Mouse (Mus musculus): Measurements from ENCODE around the gene Pik3r5. TPM values are rescaled to one million over a fixed set of nuclear protein-coding genes. Genes with fewer than 3 reads are reported as not detected.

Pik3r5 gene
- total RNA-seq, 1 experiment from 2014 or later = 66.2 TPM

- ATAC-seq (replicated peaks; ENCODE audit: insufficient number of reproducible peaks, low FRiP score, low TSS enrichment, poor library complexity, severe bottlenecking) = no peak
Observed at GRCm38 (mm10) chr11:68472162-68472849, 40.4 kb downstream of the Pik3r5 start.

GRCm38 (mm10) chr11:68474600-68474999, 42.7 kb downstream of the Pik3r5 start:
- no peak for ATAC-seq (replicated peaks; ENCODE audit: insufficient number of reproducible peaks, low FRiP score, low TSS enrichment, poor library complexity, severe bottlenecking)

DNA sequence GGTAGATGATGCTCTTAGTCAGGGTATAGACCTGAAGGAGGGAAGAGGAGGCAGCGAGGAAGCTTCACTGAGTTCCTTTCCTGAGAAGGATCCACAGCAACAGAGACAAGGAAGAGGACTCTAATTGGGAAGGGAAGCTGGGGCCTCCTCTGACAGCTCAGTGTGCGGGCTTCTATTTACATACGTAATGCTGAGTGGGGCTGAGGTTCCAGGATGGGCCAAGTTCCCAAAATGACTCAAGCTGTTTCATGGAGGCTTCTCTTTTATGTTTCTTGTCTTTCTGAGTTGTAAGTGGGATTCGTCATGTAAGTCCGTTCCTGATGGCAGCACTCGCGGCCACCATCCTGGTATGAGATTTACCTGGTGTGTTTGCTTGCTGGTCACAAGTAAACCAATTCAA, 43.8 kb downstream of the Pik3r5 start:
- ATAC-seq (replicated peaks; ENCODE audit: insufficient number of reproducible peaks, low FRiP score, low TSS enrichment, poor library complexity, severe bottlenecking) = no peak

GRCm38 (mm10) chr11:68477661-68478060, 45.7 kb downstream of the Pik3r5 start:
- ATAC-seq (replicated peaks; ENCODE audit: insufficient number of reproducible peaks, low FRiP score, low TSS enrichment, poor library complexity, severe bottlenecking) = no peak

- ATAC-seq (replicated peaks; ENCODE audit: insufficient number of reproducible peaks, low FRiP score, low TSS enrichment, poor library complexity, severe bottlenecking) = no peak
Observed at GRCm38 (mm10) chr11:68478574-68478981, 46.7 kb downstream of the Pik3r5 start.

- no peak for ATAC-seq (replicated peaks; ENCODE audit: insufficient number of reproducible peaks, low FRiP score, low TSS enrichment, poor library complexity, severe bottlenecking)
Observed at GRCm38 (mm10) chr11:68480660-68481059, 48.7 kb downstream of the Pik3r5 start.

DNA sequence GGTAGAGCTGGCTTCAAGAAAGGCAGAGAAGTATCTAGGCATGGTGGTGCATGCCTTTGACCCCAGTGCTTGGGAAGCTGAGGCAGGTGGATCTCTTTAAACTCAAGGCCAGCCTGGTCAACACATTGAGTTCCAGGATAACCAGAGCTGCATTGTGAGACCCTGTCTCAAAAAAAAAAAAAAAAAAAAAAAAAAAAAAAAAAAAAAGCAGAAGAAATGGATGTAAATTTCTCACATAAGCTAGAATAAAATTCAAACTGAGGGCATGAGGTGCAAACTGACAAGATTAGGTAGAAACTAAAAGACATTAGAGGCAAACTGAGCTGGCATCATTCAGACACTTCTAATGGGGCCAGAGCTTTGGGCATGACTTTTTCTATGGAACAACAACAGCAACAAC, 50.1 kb downstream of the Pik3r5 start:
- no peak for ATAC-seq (replicated peaks; ENCODE audit: insufficient number of reproducible peaks, low FRiP score, low TSS enrichment, poor library complexity, severe bottlenecking)

- 0 out of 2 replicates have a peak, but pooled peaks have one; percentile 6 for ATAC-seq (replicated peaks; ENCODE audit: insufficient number of reproducible peaks, low FRiP score, low TSS enrichment, poor library complexity, severe bottlenecking)
Observed at GRCm38 (mm10) chr11:68483213-68483612, 51.3 kb downstream of the Pik3r5 start.

DNA sequence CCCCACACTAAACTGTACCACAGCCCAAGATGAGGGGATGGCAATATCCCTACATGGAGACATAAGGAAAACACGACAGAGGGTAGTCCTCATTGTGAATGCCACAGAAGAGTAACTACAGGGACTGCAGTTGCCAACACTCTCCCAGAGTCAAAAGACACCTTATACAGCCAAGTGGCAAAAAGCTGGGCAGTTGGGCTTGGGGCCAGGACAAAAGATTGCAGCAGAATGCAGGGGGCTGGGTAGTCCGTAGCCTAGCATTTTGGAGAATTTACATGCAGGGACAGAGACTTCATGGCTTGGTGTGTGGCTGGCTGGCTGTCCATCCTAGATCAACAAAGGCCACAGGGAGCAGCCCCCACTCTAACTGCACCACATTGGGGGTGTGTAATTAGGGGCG, 52.5 kb downstream of the Pik3r5 start:
- no peak for ATAC-seq (replicated peaks; ENCODE audit: insufficient number of reproducible peaks, low FRiP score, low TSS enrichment, poor library complexity, severe bottlenecking)

DNA sequence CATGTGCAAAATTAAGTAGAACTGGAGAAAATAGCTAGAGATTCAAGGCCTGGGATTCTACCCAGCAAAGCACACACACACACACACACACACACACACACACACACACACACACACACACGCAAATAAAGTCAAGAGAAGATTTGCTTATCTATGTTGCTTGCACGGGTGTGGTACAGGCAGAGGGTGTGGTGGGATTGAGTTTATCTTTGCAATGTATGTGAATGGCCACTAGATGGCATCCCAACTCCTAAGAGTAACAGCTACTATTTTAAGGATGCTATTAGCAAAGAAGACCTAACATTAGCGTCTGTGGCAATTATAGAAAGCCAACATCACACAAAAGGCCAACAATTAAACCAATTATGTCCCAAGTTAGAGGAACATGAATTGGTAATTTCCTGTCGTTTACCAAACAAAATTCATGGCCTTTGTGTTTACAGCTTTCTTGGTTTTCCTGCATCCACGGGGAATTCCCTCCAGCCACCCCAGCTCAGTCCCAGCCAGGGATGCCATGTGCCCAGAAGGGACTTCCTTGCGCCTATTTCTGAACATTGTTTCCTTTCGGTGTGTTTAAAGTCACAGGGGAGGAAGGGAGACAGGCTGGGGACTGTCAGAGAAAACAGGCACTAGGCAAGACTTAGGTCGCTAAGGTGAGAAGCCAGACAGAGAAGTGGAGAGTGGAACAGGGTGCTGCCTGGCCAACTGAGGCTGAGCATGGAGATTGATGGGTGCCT, 53.5 kb downstream of the Pik3r5 start:
- ATAC-seq (replicated peaks; ENCODE audit: insufficient number of reproducible peaks, low FRiP score, low TSS enrichment, poor library complexity, severe bottlenecking) = peak; percentile 70

DNA sequence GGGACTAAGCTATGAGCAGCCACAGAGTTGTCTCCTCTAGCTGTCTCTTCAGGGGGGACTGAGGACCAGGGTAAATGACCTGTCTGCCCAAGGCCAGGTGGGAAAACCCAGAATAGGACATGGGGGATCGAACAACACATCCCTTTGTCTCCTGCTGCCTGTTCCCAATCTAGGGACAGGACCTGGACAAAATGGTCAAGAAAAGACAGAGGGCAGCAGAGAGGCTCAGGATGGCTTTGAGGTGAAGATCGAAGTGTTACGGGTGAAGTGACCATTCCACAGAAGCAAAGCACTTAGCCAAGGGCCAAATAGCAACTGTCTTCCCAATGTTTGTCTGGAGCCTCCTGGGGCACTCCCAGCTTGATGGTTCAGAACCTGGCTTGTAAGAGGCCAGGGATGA, 54.2 kb downstream of the Pik3r5 start:
- no peak for ATAC-seq (replicated peaks; ENCODE audit: insufficient number of reproducible peaks, low FRiP score, low TSS enrichment, poor library complexity, severe bottlenecking)

GRCm38 (mm10) chr11:68487720-68488119, 55.8 kb downstream of the Pik3r5 start:
- ATAC-seq (replicated peaks; ENCODE audit: insufficient number of reproducible peaks, low FRiP score, low TSS enrichment, poor library complexity, severe bottlenecking) = no peak

DNA sequence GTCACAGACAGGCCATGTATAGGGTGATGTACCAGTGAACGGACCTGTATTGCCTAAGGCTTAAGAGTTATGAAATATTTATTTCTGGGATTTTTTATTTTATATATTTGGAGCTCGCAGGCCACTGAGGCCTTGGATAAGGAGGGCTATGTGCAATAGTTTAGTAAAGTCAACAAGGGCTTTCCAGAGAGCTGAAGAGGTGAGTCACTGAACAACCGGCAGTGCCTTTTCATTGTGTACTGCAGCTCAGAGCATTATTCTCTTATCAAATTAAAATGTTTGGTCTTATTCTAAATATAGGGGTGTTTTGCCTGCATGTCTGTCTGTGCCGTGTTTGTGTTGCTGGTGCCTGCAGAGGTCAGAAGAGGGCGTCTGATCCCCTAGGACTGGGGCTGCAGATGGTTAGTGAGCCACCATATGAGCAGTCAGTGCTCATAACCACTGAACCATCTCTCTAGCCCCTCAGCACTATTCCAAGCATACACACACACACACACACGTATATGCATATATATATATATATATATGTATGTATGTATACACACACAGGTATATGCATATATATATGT, 56.4 kb downstream of the Pik3r5 start:
- ATAC-seq (replicated peaks; ENCODE audit: insufficient number of reproducible peaks, low FRiP score, low TSS enrichment, poor library complexity, severe bottlenecking) = no peak

DNA sequence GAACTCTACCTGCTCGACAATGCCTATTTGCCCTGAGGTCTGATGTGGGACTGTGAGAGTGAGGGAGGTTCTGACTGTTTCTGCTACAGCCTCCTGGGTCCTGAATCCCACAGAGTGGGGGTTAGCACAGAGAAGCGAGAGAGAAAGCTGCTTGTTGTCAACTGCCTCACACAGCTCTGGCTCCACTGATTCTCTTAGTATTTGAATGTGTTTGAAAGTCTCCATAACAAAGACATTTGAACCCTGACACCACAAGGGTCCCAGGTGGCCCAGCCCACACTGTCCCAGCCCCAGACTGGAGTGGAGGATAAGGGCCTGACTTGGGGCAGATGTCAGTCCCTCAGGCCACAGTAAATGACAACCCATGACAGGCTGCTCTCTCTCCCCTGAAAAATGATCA, 57.3 kb downstream of the Pik3r5 start:
- ATAC-seq (replicated peaks; ENCODE audit: insufficient number of reproducible peaks, low FRiP score, low TSS enrichment, poor library complexity, severe bottlenecking) = no peak

- ATAC-seq (replicated peaks; ENCODE audit: insufficient number of reproducible peaks, low FRiP score, low TSS enrichment, poor library complexity, severe bottlenecking) = no peak
Observed at GRCm38 (mm10) chr11:68492592-68492991, 60.7 kb downstream of the Pik3r5 start.

DNA sequence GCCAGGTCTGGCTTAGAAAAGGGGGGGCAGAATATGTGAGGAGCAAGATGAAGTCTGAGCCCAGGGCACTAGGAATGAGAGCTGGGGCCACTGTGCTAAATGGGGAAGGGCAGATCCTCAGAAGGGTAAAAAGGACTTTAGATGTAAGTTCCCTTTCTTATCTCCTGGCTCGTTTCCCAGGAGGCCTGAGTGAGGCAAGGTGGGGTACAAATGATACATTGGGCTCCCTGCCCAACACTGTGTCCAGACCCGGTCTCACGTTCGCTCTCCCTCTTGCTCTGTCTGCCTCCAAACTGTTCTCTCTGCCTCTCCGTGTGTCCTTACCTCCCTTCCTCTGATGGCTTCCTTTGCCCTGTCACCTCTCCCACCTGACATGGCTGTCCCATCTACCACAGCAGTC, 61.8 kb downstream of the Pik3r5 start:
- no peak for ATAC-seq (replicated peaks; ENCODE audit: insufficient number of reproducible peaks, low FRiP score, low TSS enrichment, poor library complexity, severe bottlenecking)

DNA sequence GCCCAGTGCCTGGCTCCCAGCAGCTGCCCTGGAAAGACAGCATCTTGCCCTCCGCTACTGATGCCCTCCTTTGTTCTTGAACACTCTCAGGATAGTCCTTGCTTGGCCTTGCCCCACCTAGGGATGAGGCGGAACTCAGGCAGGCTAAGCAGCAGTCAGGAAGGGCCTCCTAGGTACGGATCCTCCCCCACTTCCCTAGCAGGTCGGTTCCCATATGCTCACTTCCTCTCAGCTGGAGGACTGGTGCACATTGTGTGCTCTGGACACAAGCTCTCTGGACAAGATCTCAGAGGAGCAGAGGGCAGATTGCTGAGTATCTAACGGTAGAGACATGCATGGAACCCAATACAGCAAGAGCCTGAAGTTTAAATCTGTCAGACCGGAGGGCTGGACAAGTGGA, 65.2 kb downstream of the Pik3r5 start:
- ATAC-seq (replicated peaks; ENCODE audit: insufficient number of reproducible peaks, low FRiP score, low TSS enrichment, poor library complexity, severe bottlenecking) = 0 out of 2 replicates have a peak, but pooled peaks have one; percentile 7

DNA sequence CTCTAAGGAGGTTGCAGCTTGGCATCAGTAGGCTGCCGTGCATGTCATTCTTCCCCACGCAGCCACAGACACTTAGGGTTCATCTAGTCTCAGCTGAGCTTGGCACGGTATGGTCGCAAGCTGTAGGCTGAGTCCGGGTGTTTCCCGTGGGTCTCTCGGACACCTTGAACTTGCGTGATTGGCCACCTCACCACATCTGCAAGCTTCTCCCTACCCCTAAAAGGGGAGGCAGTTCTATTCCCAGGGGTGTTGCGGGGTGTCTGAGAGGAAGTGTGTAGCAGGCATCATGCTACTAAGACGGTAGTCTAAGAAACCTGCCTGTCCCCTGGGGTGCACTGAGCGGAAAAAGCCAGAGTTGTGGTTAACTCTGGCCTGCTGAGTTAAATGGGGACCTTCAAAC, 66.6 kb downstream of the Pik3r5 start:
- ATAC-seq (replicated peaks; ENCODE audit: insufficient number of reproducible peaks, low FRiP score, low TSS enrichment, poor library complexity, severe bottlenecking) = no peak

- ATAC-seq (replicated peaks; ENCODE audit: insufficient number of reproducible peaks, low FRiP score, low TSS enrichment, poor library complexity, severe bottlenecking) = no peak
Observed at GRCm38 (mm10) chr11:68498999-68499699, 67.2 kb downstream of the Pik3r5 start.
